Mouse (Mus musculus) neural tube, embryonic 13.5 days (tissue): ENCODE measurements around the gene Slc13a5. TPM values are rescaled to one million over a fixed set of nuclear protein-coding genes. Genes with fewer than 3 reads are reported as not detected.

Experiments used
- polyA plus RNA-seq: library from polyadenylated mRNA; unstranded; fragments of >200 nt; fragmentation: Nextera tagmentation; extraction: Ambion mirVana; gene quantifications from 2 replicates; pipeline ENCODE4 v1.2.1, GENCODE M21; 2015

The Slc13a5 gene
- polyA plus RNA-seq, 1 experiment from 2014 or later, result 0.61 TPM

Other genes starting within 250 kb of the Slc13a5 start
- gene Aipl1, start 229.7 kb downstream of the Slc13a5 start, polyA plus RNA-seq, result 0.32 and 0.39 TPM in 2 replicates
- 31.2 and 37.8 TPM in 2 replicates for gene Pimreg, start 225.2 kb downstream of the Slc13a5 start, polyA plus RNA-seq
- 1.8 and 2.1 TPM in 2 replicates for gene Pitpnm3, start 131.4 kb downstream of the Slc13a5 start, polyA plus RNA-seq
- 0.75 and 0.79 TPM in 2 replicates for gene Gm43951, start 60.4 kb downstream of the Slc13a5 start, polyA plus RNA-seq
- 17.8 and 19.9 TPM in 2 replicates for gene 4933427D14Rik, start 59.8 kb downstream of the Slc13a5 start, polyA plus RNA-seq
- gene Txndc17, start 59.7 kb downstream of the Slc13a5 start, polyA plus RNA-seq, result 169 and 198 TPM in 2 replicates
- gene Med31, start 51.6 kb downstream of the Slc13a5 start, polyA plus RNA-seq, result 66.5 and 66.9 TPM in 2 replicates
- gene Xaf1, start 34.4 kb upstream of the Slc13a5 start, polyA plus RNA-seq, result 2.3 and 2.4 TPM in 2 replicates
- gene Fbxo39, start 47.2 kb upstream of the Slc13a5 start, polyA plus RNA-seq, result not detected in 2 replicates
- gene Tekt1, start 95.2 kb upstream of the Slc13a5 start, polyA plus RNA-seq, result 7.0 and 7.3 TPM in 2 replicates
- gene Smtnl2, start 144.5 kb upstream of the Slc13a5 start, polyA plus RNA-seq, result 8.9 and 10.5 TPM in 2 replicates
- not detected in 2 replicates for gene Ggt6, start 168.3 kb upstream of the Slc13a5 start, polyA plus RNA-seq
- 69.6 and 80.7 TPM in 2 replicates for gene Mybbp1a, start 174.1 kb upstream of the Slc13a5 start, polyA plus RNA-seq
- 9.1 and 10.8 TPM in 2 replicates for gene Spns2, start 222.7 kb upstream of the Slc13a5 start, polyA plus RNA-seq